Mouse (Mus musculus) ES-E14 (cell line): ENCODE measurements around the gene Eif3l.

Experiments used
- CHD2 ChIP-seq: IDR thresholded peaks from 2 replicates; pipeline ENCODE4 v1.6.1; 2014; ENCODE audit warnings: mild to moderate bottlenecking, low read depth, low read length, inconsistent platforms
- HCFC1 ChIP-seq: IDR thresholded peaks from 2 replicates; pipeline ENCODE4 v1.6.1; 2012; ENCODE audit warnings: low read length, inconsistent platforms, borderline replicate concordance; ENCODE audit not compliant: insufficient read depth
- MAFK ChIP-seq: IDR thresholded peaks from 2 replicates; pipeline ENCODE4 v1.6.1; 2014; ENCODE audit warnings: mild to moderate bottlenecking, low read depth, low read length, inconsistent platforms; ENCODE audit not compliant: insufficient read depth
- ZC3H11A ChIP-seq: IDR thresholded peaks from 2 replicates; pipeline ENCODE4 v1.6.1; 2012; ENCODE audit warnings: low read depth, mild to moderate bottlenecking, inconsistent platforms, low read length, borderline replicate concordance
- ZNF384 ChIP-seq: IDR thresholded peaks from 2 replicates; pipeline ENCODE4 v1.6.1; 2012; ENCODE audit warnings: low read depth, low read length, inconsistent platforms

- TF ChIP-seq MAFK, result no peak
- no peak for TF ChIP-seq CHD2
- TF ChIP-seq HCFC1, result no peak
- TF ChIP-seq ZNF384, result no peak
- no peak for TF ChIP-seq ZC3H11A
Measured at GRCm38 (mm10) chr15:79056601-79057000, 18.4 kb upstream of the Eif3l start.
